ENCODE assay signal across 11 mouse cellular contexts in genomic region chr15:86029981-86030380, GRCm38 (mm10). TPM values are rescaled to one million over a fixed set of nuclear protein-coding genes. Genes with fewer than 3 reads are reported as not detected.
DNase-seq lines count a peak whose midpoint lies in the region; ATAC-seq and TF ChIP-seq lines count a peak whose summit lies in the region.
"Had no signal": no experiment of that assay in that cellular context is flagged by ENCODE, and none has a peak within 500 bp of the region (broad histone marks: within the 10 kb centered on the region; RNA-seq: fewer than 3 reads in every experiment).

No protein-coding gene starts in this region.

- peaks cover 53% of the 10 kb centered on the region for H3K4me1 ChIP-seq in embryonic facial prominence, embryonic 10.5 days
- H3K4me1 ChIP-seq in forebrain, embryonic 16.5 days (replicated peaks; ENCODE audit: control insufficient read depth, insufficient read depth, low read length) = peaks cover 39% of the 10 kb centered on the region
- H3K4me1 ChIP-seq in midbrain, embryonic 15.5 days = peaks cover 25% of the 10 kb centered on the region

- H3K27ac ChIP-seq in layer of hippocampus, adult 2 months = no peak overlapping the region
- H3K27ac ChIP-seq in embryonic facial prominence, embryonic 10.5 days (replicated peaks) = no peak overlapping the region
- no peak overlapping the region for H3K27ac ChIP-seq in forebrain, embryonic 16.5 days (ENCODE audit: low read length)
- no peak overlapping the region for H3K27ac ChIP-seq in midbrain, embryonic 15.5 days
- H3K27ac ChIP-seq: left cerebral cortex, adult 2 months had no signal

- 0 out of 2 replicates have a peak overlapping the region, but pooled peaks have one; percentile 4 for H3K9ac ChIP-seq in forebrain, embryonic 16.5 days (replicated peaks; ENCODE audit: low read depth, low read length)
- no peak overlapping the region for H3K9ac ChIP-seq in midbrain, embryonic 15.5 days
- H3K9ac ChIP-seq: liver, postnatal 0 days had no signal

- H3K27me3 ChIP-seq in embryonic facial prominence, embryonic 10.5 days (replicated peaks; ENCODE audit: low read depth, poor library complexity, severe bottlenecking) = peaks cover 45% of the 10 kb centered on the region
- no peaks in the 10 kb centered on the region for H3K27me3 ChIP-seq in forebrain, embryonic 16.5 days (replicated peaks; ENCODE audit: control insufficient read depth, insufficient read depth, low read length)
- peaks cover 33% of the 10 kb centered on the region for H3K27me3 ChIP-seq in midbrain, embryonic 15.5 days (replicated peaks)

- 0 out of 2 replicates have a peak, but pooled peaks have one; percentile 11 for TF ChIP-seq CTCF in layer of hippocampus, adult 2 months (conservative IDR thresholded peaks at IDR 0.05)

- peaks cover 29% of the 10 kb centered on the region for H3K9me3 ChIP-seq in embryonic facial prominence, embryonic 10.5 days
- H3K9me3 ChIP-seq in forebrain, embryonic 16.5 days (ENCODE audit: control insufficient read depth, low read length) = 0 out of 2 replicates have a peak, but pooled peaks cover 4% of the 10 kb centered on the region
- no peaks in the 10 kb centered on the region for H3K9me3 ChIP-seq in midbrain, embryonic 15.5 days

- 72% methylated on average over 14 of the region's 14 CpGs for WGBS in embryonic facial prominence, embryonic 10.5 days
- 72% methylated on average over 14 of the region's 14 CpGs for WGBS in forebrain, embryonic 16.5 days
- 76% methylated on average over 14 of the region's 14 CpGs for WGBS in midbrain, embryonic 15.5 days

- no peak overlapping the region for H3K4me3 ChIP-seq in layer of hippocampus, adult 2 months
- peak overlapping the region; percentile 2; the same call in 1 of the 2 replicates for H3K4me3 ChIP-seq in embryonic facial prominence, embryonic 10.5 days
- H3K4me3 ChIP-seq in forebrain, embryonic 16.5 days (replicated peaks; ENCODE audit: low read length) = peak overlapping the region; percentile 32
- H3K4me3 ChIP-seq in midbrain, embryonic 15.5 days = no peak overlapping the region
- H3K4me3 ChIP-seq: left cerebral cortex, adult 2 months had no signal

- H3K36me3 ChIP-seq in embryonic facial prominence, embryonic 10.5 days (replicated peaks) = peaks cover 42% of the 10 kb centered on the region
- peaks cover 9% of the 10 kb centered on the region; the same call in 1 of the 2 replicates for H3K36me3 ChIP-seq in forebrain, embryonic 16.5 days (ENCODE audit: control insufficient read depth, insufficient read depth)
- H3K36me3 ChIP-seq in midbrain, embryonic 15.5 days (replicated peaks) = no peaks in the 10 kb centered on the region

- H3K4me2 ChIP-seq in forebrain, embryonic 16.5 days (ENCODE audit: low read length) = peak overlapping the region; percentile 46
- peak overlapping the region; percentile 20 for H3K4me2 ChIP-seq in midbrain, embryonic 15.5 days

- no peak for ATAC-seq in forebrain, embryonic 16.5 days
- ATAC-seq in midbrain, embryonic 15.5 days (replicated peaks) = no peak
- ATAC-seq: liver, postnatal 0 days had no signal

- no peak for DNase-seq in layer of hippocampus, adult 2 months (ENCODE audit: low spot score in 2 of 2)
- DNase-seq in layer of hippocampus, adult 8-10 months (ENCODE audit: low spot score in 2 of 2) = no peak
- DNase-seq in embryonic facial prominence, embryonic 10.5 days (ENCODE audit: low spot score) = no peak
- DNase-seq in ovary, adult 18-20 months (ENCODE audit: low spot score) = no peak
- DNase-seq in Muller cell, postnatal 12 days (ENCODE audit: inconsistent ontology term) = no peak
- DNase-seq in adrenal gland, postnatal 25 days = no peak
- DNase-seq: cerebellum, adult 8-10 months; liver, postnatal 0 days had no signal

RNA-seq across cellular contexts. Expression of gene Celsr1, which starts 3.6 kb away (rescaled TPM):
- total RNA-seq in layer of hippocampus, adult 2 months (2021) = 1 to 10 TPM; 5.5 to 5.8 TPM
- total RNA-seq in layer of hippocampus, adult 8-10 months (2022) = 1 to 10 TPM; 6.0 to 7.0 (median 6.6) TPM
- polyA plus RNA-seq in embryonic facial prominence, embryonic 10.5 days (2016; fragmentation: Nextera tagmentation; extraction: Ambion mirVana) = 1.2 and 1.5 TPM in 2 replicates
- polyA plus RNA-seq in forebrain, embryonic 16.5 days (2015; fragmentation: Nextera tagmentation; extraction: Ambion mirVana) = 4.6 and 5.6 TPM in 2 replicates
- polyA plus RNA-seq in midbrain, embryonic 15.5 days (2015; fragmentation: Nextera tagmentation; extraction: Ambion mirVana) = 1.6 and 2.2 TPM in 2 replicates
- 6.9 and 8.7 TPM in 2 replicates for total RNA-seq in adrenal gland, postnatal 25 days (2021)

RNA-seq across cellular contexts. Expression of gene Gramd4, which starts 27.5 kb away (rescaled TPM):
- 10 to 100 TPM; 24.8 to 28.7 TPM for total RNA-seq in layer of hippocampus, adult 2 months (2021)
- total RNA-seq in layer of hippocampus, adult 8-10 months (2022) = 10 to 100 TPM; 24.1 to 30.9 (median 29.9) TPM
- 13.7 and 13.8 TPM in 2 replicates for polyA plus RNA-seq in embryonic facial prominence, embryonic 10.5 days (2016; fragmentation: Nextera tagmentation; extraction: Ambion mirVana)
- polyA plus RNA-seq in forebrain, embryonic 16.5 days (2015; fragmentation: Nextera tagmentation; extraction: Ambion mirVana) = 56.8 and 57.8 TPM in 2 replicates
- 41.0 and 41.7 TPM in 2 replicates for polyA plus RNA-seq in midbrain, embryonic 15.5 days (2015; fragmentation: Nextera tagmentation; extraction: Ambion mirVana)
- 10.1 and 17.4 TPM in 2 replicates for total RNA-seq in adrenal gland, postnatal 25 days (2021)

Comparison
In these comparisons a context has a peak if more than half of its experiments do, and no peak if none do; other contexts are left out.
1. H3K4me3 ChIP-seq: peak in embryonic facial prominence, embryonic 10.5 days (single experiment) and forebrain, embryonic 16.5 days (single experiment); none in layer of hippocampus, adult 2 months (single experiment) and midbrain, embryonic 15.5 days (single experiment).